Mouse (Mus musculus): ENCODE data around the gene Aasdh. TPM values are rescaled to one million over a fixed set of nuclear protein-coding genes. Genes with fewer than 3 reads are reported as not detected.

The Aasdh gene
- total and polyA plus RNA-seq, 2 experiments from 2014 or later: 10.1 to 11.0 TPM

DNA sequence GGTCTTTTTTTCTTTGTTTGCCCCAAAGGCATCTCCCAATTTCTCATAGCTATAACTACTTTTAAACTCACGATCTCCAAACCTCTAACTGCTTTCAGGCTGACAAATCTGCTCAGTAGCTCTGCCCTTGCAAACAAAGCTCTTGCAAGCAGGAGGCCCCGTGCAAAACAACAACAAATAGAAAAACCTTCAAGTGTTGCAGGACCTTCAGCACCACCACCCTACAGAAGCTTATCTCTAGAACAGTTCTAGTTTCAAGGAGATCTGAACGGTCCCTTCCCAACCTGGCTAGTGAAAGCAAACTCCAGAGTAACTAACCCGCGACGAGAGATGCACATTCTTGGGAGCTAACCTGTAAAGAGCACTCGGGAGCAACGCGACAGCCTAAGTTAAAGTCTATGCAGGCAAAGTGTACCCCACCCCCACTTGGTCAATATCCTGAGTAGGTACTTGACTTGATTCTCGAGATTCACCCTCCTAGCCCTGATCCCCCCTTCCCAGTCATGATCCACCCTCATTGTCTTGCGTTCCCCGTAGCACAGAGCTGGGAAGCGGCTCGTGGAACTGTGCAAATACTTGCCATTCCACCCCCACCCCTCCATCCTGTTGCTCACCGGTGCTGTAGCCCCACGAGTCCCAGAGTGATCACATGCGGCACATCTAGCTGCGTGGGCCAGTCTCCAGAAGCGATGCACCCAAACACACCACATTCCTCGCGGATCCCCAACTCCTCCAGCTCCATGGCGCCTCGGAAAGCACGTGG lies 45.2 kb upstream of the Aasdh start:
- WGBS: under 1% methylated on average over 24 of the region's 24 CpGs
- H3K36me3 ChIP-seq (ENCODE audit: insufficient read depth, low read length): 0 out of 2 replicates have a peak, but pooled peaks cover 5% of the 10 kb centered on the region
- H3K4me2 ChIP-seq (ENCODE audit: low read depth, low read length, poor library complexity, severe bottlenecking): peak overlapping the region; percentile 90
- peak overlapping the region; percentile 69 for H3K4me3 ChIP-seq (ENCODE audit: low read depth, low read length)
- H3K27me3 ChIP-seq (ENCODE audit: insufficient read depth, low read length): no peaks in the 10 kb centered on the region
- peak; percentile 17 for DNase-seq (ENCODE audit: low spot score)
- ATAC-seq (ENCODE audit: low FRiP score): no peak
- H3K9me3 ChIP-seq (ENCODE audit: low read length): no peaks in the 10 kb centered on the region
- peak overlapping the region; percentile 70 for H3K27ac ChIP-seq (ENCODE audit: low read depth, low read length)
- peak overlapping the region; percentile 73 for H3K9ac ChIP-seq (replicated peaks; ENCODE audit: low read length, poor library complexity, severe bottlenecking)
- no peak for TF ChIP-seq CTCF (IDR thresholded peaks at IDR 0.05)
- peaks cover 10% of the 10 kb centered on the region for H3K4me1 ChIP-seq (ENCODE audit: insufficient read depth, low read length)

DNA sequence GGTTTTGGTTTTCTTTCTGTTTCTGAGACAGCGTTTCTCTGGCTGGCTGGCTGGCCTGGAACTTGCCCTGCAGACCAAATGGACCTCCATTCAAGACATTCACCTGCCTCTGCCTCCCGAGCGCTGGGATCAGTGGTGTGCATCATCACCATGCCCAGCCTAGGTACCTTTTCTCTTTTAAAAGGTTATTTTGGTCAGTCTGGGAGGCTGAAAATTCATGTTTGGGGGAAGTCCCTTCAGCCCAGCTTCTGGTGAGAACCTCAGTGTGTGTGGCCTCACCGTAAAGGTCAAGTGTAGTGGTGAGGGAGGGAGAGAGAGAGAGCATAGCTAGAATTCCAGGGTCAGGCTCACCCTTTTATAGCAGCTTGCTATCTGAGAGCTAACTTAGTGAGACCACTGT lies 42.4 kb upstream of the Aasdh start:
- no peaks in the 10 kb centered on the region for H3K9me3 ChIP-seq (ENCODE audit: low read length)
- no peak overlapping the region for H3K27ac ChIP-seq (ENCODE audit: low read depth, low read length)
- peaks cover 9% of the 10 kb centered on the region for H3K4me1 ChIP-seq (ENCODE audit: insufficient read depth, low read length)
- TF ChIP-seq CTCF (IDR thresholded peaks at IDR 0.05): no peak
- H3K36me3 ChIP-seq (ENCODE audit: insufficient read depth, low read length): 0 out of 2 replicates have a peak, but pooled peaks cover 2% of the 10 kb centered on the region
- H3K4me2 ChIP-seq (ENCODE audit: low read depth, low read length, poor library complexity, severe bottlenecking): no peak overlapping the region
- DNase-seq (ENCODE audit: low spot score) (no peak), ATAC-seq (ENCODE audit: low FRiP score) (no peak)
- no peak overlapping the region for H3K4me3 ChIP-seq (ENCODE audit: low read depth, low read length)
- no peak overlapping the region for H3K9ac ChIP-seq (replicated peaks; ENCODE audit: low read length, poor library complexity, severe bottlenecking)
- WGBS: 95% methylated on average over 4 of the region's 4 CpGs
- H3K27me3 ChIP-seq (ENCODE audit: insufficient read depth, low read length): no peaks in the 10 kb centered on the region

DNA sequence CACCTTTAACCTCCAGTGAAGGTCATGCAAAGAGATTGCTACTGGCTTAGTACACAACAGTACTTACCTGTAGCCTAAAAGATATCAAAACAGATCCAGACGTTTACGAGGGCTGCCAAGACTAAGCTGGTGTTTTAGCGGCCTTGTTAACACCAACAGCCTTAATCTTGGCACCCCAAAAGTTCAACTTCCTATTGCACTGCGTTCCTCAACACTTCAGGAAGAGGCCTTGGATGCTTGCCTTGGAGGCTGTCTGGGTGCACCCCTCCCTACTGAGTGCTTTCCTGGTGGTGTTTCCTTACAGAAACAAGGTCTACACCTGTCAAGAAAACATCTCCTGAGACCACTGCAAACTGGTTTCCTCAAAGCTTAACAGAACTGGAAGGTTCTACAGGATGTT lies 41.8 kb upstream of the Aasdh start:
- no peak overlapping the region for H3K27ac ChIP-seq (ENCODE audit: low read depth, low read length)
- no peaks in the 10 kb centered on the region for H3K9me3 ChIP-seq (ENCODE audit: low read length)
- no peak for TF ChIP-seq CTCF (IDR thresholded peaks at IDR 0.05)
- H3K36me3 ChIP-seq (ENCODE audit: insufficient read depth, low read length): 0 out of 2 replicates have a peak, but pooled peaks cover 2% of the 10 kb centered on the region
- ATAC-seq (ENCODE audit: low FRiP score) (no peak), DNase-seq (ENCODE audit: low spot score) (no peak)
- no peak overlapping the region for H3K9ac ChIP-seq (replicated peaks; ENCODE audit: low read length, poor library complexity, severe bottlenecking)
- no peak overlapping the region for H3K4me2 ChIP-seq (ENCODE audit: low read depth, low read length, poor library complexity, severe bottlenecking)
- H3K4me1 ChIP-seq (ENCODE audit: insufficient read depth, low read length): 0 out of 2 replicates have a peak, but pooled peaks cover 3% of the 10 kb centered on the region
- no peaks in the 10 kb centered on the region for H3K27me3 ChIP-seq (ENCODE audit: insufficient read depth, low read length)
- no peak overlapping the region for H3K4me3 ChIP-seq (ENCODE audit: low read depth, low read length)
- WGBS: 92% methylated on average over 4 of the region's 4 CpGs

DNA sequence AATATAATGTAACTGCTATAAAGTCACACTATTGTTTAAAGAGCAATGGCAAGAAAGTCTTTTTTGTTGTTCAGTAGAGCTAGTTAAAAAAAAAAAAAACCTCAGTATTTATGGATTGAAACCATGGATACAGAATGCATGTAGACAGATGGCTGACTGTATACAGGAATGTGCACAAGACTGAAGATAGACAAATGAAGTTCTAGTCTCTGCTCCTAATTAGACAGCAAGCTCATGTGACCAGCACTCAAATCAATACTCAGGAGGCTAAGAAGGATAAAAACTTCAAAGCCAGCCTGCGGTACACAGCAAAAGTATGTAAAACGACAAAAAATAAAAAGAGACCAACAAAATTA lies 40.3 kb upstream of the Aasdh start:
- ATAC-seq (ENCODE audit: low FRiP score) (no peak), DNase-seq (ENCODE audit: low spot score) (no peak)
- Histone ChIP-seq H3K27me3 (ENCODE audit: insufficient read depth, low read length) (no peaks in the 10 kb centered on the region), H3K36me3 (ENCODE audit: insufficient read depth, low read length) (0 out of 2 replicates have a peak, but pooled peaks cover 2% of the 10 kb centered on the region), H3K27ac (ENCODE audit: low read depth, low read length) (no peak overlapping the region), H3K4me3 (ENCODE audit: low read depth, low read length) (no peak overlapping the region), H3K4me2 (ENCODE audit: low read depth, low read length, poor library complexity, severe bottlenecking) (no peak overlapping the region), H3K4me1 (ENCODE audit: insufficient read depth, low read length) (0 out of 2 replicates have a peak, but pooled peaks cover 3% of the 10 kb centered on the region), H3K9me3 (ENCODE audit: low read length) (no peaks in the 10 kb centered on the region), H3K9ac (replicated peaks; ENCODE audit: low read length, poor library complexity, severe bottlenecking) (no peak overlapping the region)
- 75% methylated on average over 2 of the region's 2 CpGs for WGBS
- no peak for TF ChIP-seq CTCF (IDR thresholded peaks at IDR 0.05)

DNA sequence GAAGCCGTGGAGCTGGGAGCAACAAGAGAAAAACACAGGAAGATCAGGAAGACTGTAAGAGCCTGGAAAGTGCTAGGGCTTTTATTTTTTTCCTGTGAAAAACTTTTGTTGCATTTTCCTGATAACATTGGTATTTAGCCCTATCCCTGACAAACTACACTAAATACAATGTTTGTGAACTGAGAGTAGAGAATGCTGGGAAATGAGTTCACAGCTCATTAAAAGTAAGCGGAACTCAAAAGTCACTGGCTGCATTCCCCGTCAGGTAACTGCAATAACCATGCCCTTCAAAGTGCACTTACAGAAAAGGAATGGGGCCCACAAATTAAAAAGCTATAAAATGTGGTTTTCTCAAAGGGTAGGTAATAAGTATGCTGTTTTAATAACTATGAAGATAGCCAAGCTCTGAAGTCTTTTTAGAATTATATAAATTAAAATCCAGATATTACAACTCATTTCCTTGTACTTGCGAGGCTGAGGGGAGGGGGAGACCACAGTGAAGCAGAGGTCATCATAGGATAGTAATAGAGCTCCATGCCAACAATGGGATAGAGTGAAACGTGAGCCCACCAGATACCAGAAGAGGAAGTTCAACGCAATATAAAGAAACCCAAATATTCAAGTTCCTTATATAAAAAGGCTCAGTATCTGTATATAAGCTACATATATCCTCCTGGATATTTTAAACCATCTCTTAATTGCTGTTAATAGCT lies 39.8 kb upstream of the Aasdh start:
- Histone ChIP-seq H3K9ac (replicated peaks; ENCODE audit: low read length, poor library complexity, severe bottlenecking) (no peak overlapping the region), H3K36me3 (ENCODE audit: insufficient read depth, low read length) (0 out of 2 replicates have a peak, but pooled peaks cover 2% of the 10 kb centered on the region), H3K9me3 (ENCODE audit: low read length) (no peaks in the 10 kb centered on the region), H3K4me1 (ENCODE audit: insufficient read depth, low read length) (0 out of 2 replicates have a peak, but pooled peaks cover 3% of the 10 kb centered on the region), H3K27ac (ENCODE audit: low read depth, low read length) (no peak overlapping the region), H3K4me3 (ENCODE audit: low read depth, low read length) (no peak overlapping the region), H3K4me2 (ENCODE audit: low read depth, low read length, poor library complexity, severe bottlenecking) (no peak overlapping the region), H3K27me3 (ENCODE audit: insufficient read depth, low read length) (no peaks in the 10 kb centered on the region)
- TF ChIP-seq CTCF (IDR thresholded peaks at IDR 0.05): no peak
- DNase-seq (ENCODE audit: low spot score) (no peak), ATAC-seq (ENCODE audit: low FRiP score) (no peak)
- WGBS: 84% methylated on average over 6 of the region's 6 CpGs

DNA sequence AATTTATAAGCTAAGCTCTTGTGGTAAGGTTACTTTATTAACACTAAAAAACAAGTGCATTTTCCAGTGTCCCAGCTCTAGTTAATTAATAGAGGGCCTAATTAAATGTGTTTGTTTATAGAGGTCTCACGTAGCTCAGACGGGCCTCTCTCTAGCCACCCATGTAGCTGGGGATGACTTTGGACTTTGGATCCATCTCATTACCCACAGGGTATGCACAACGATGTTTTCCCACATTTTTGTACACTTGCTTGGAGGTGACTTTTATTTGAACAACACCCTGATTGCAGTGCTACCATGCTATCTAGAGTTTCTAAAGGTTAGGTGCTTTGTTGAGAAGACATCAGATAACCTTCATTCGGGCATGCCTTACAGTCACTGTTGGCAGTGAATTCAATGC lies 37.2 kb upstream of the Aasdh start:
- no peak overlapping the region for H3K27ac ChIP-seq (ENCODE audit: low read depth, low read length)
- no peaks in the 10 kb centered on the region for H3K27me3 ChIP-seq (ENCODE audit: insufficient read depth, low read length)
- ATAC-seq (ENCODE audit: low FRiP score): no peak
- H3K9ac ChIP-seq (replicated peaks; ENCODE audit: low read length, poor library complexity, severe bottlenecking): no peak overlapping the region
- no peak for TF ChIP-seq CTCF (IDR thresholded peaks at IDR 0.05)
- 92% methylated on average over 4 of the region's 4 CpGs for WGBS
- DNase-seq (ENCODE audit: low spot score): no peak
- 0 out of 2 replicates have a peak, but pooled peaks cover 2% of the 10 kb centered on the region for H3K36me3 ChIP-seq (ENCODE audit: insufficient read depth, low read length)
- H3K9me3 ChIP-seq (ENCODE audit: low read length): no peaks in the 10 kb centered on the region
- H3K4me2 ChIP-seq (ENCODE audit: low read depth, low read length, poor library complexity, severe bottlenecking): no peak overlapping the region
- H3K4me1 ChIP-seq (ENCODE audit: insufficient read depth, low read length): no peaks in the 10 kb centered on the region
- H3K4me3 ChIP-seq (ENCODE audit: low read depth, low read length): no peak overlapping the region

All from midbrain, postnatal 0 days (tissue).